Mouse (Mus musculus) hindbrain, embryonic 10.5 days (tissue): ENCODE data around the gene Zfp511. TPM values are rescaled to one million over a fixed set of nuclear protein-coding genes. Genes with fewer than 3 reads are reported as not detected.
A peak's percentile ranks its signal among the peaks of the same experiment; 100 is the strongest.

Source experiments
- DNase-seq: peaks from one replicate; pipeline ENCODE4 v3.0.0-alpha.2; 2017; ENCODE audit warnings: low spot score
- H3K27ac ChIP-seq: fragments of 300-500 bp; sonication (generic); 2 replicates; pipeline ENCODE4 v1.5.1; 2016; ENCODE audit warnings: mild to moderate bottlenecking, moderate library complexity
- H3K27me3 ChIP-seq: fragments of 300-500 bp; sonication (generic); 2 replicates; pipeline ENCODE4 v1.6.1; 2016; ENCODE audit warnings: mild to moderate bottlenecking; ENCODE audit not compliant: poor library complexity, insufficient read depth, severe bottlenecking
- H3K36me3 ChIP-seq: fragments of 300-500 bp; sonication (generic); 2 replicates; pipeline ENCODE4 v1.6.1; 2016; ENCODE audit warnings: mild to moderate bottlenecking, moderate library complexity
- H3K4me1 ChIP-seq: fragments of 300-500 bp; sonication (generic); replicated peaks from 2 replicates; pipeline ENCODE4 v1.6.1; 2016; ENCODE audit warnings: mild to moderate bottlenecking
- H3K4me3 ChIP-seq: fragments of 300-500 bp; sonication (generic); 2 replicates; pipeline ENCODE4 v1.5.1; 2016; ENCODE audit warnings: mild to moderate bottlenecking, moderate library complexity
- H3K9me3 ChIP-seq: fragments of 300-500 bp; sonication (generic); 2 replicates; pipeline ENCODE4 v1.6.1; 2016; ENCODE audit warnings: mild to moderate bottlenecking, moderate library complexity
- WGBS: fragments of 180-500 bp; shearing (Covaris S2); methylation state at CpG from one replicate; pipeline ENCODE4 v1.1.7; 2016; 5-methylcytosine and 5-hydroxymethylcytosine counted together
- polyA plus RNA-seq: library from polyadenylated mRNA; unstranded; fragments of >200 nt; fragmentation: Nextera tagmentation; extraction: Ambion mirVana; gene quantifications from 2 replicates; pipeline ENCODE4 v1.2.1, GENCODE M21; 2016

The Zfp511 gene
- polyA plus RNA-seq = 48.3 and 53.1 TPM in 2 replicates

- peak; percentile 97 for DNase-seq
- Histone ChIP-seq H3K27me3 (no peaks in the 10 kb centered on the region), H3K27ac (peak within 1 kb of the TSS; percentile 96), H3K9me3 (no peaks in the 10 kb centered on the region), H3K36me3 (peaks cover 64% of the 10 kb centered on the region), H3K4me3 (peak within 1 kb of the TSS; percentile 83), H3K4me1 (peaks cover 26% of the 10 kb centered on the region)
- WGBS = 1% methylated on average over 69 of the region's 69 CpGs
These were observed at the start of gene Zfp511, which contains the start of gene Tubgcp2 for GRCm38 (mm10) chr7:140036281-140037170. TSS of gene Zfp511 (plus strand) at chr7:140036391. TSS of gene Tubgcp2 (minus strand) at chr7:140036669.

- WGBS = 89% methylated on average over 9 of the region's 9 CpGs
- no peaks in the 10 kb centered on the region for H3K4me1 ChIP-seq
- H3K4me3 ChIP-seq = no peak overlapping the region
- H3K36me3 ChIP-seq = peaks cover 11% of the 10 kb centered on the region
- H3K27me3 ChIP-seq = no peaks in the 10 kb centered on the region
- H3K9me3 ChIP-seq = no peaks in the 10 kb centered on the region
- DNase-seq = no peak
- H3K27ac ChIP-seq = no peak overlapping the region
These were observed 47.9 kb upstream of the Zfp511 start for GRCm38 (mm10) chr7:139988272-139988671.

GRCm38 (mm10) chr7:139990864-139991394 lies 45.3 kb upstream of the Zfp511 start:
- Histone ChIP-seq H3K9me3 (no peaks in the 10 kb centered on the region), H3K27me3 (no peaks in the 10 kb centered on the region), H3K4me3 (no peak overlapping the region), H3K4me1 (no peaks in the 10 kb centered on the region), H3K27ac (no peak overlapping the region), H3K36me3 (peaks cover 26% of the 10 kb centered on the region)
- WGBS = 77% methylated on average over 8 of the region's 8 CpGs
- DNase-seq = no peak

GRCm38 (mm10) chr7:139992406-139992805 lies 43.8 kb upstream of the Zfp511 start, which contains the start of gene Adam8:
TSS of gene Adam8 (minus strand) at chr7:139992562.
- H3K4me3 ChIP-seq = no peak within 1 kb of the TSS
- 31% methylated on average over 7 of the region's 7 CpGs for WGBS
- no peak within 1 kb of the TSS for H3K27ac ChIP-seq
- no peak for DNase-seq
- peaks cover 37% of the 10 kb centered on the region for H3K36me3 ChIP-seq
- no peaks in the 10 kb centered on the region for H3K4me1 ChIP-seq
- H3K27me3 ChIP-seq = no peaks in the 10 kb centered on the region
- no peaks in the 10 kb centered on the region for H3K9me3 ChIP-seq

- no peaks in the 10 kb centered on the region for H3K9me3 ChIP-seq
- H3K36me3 ChIP-seq = peaks cover 48% of the 10 kb centered on the region
- no peak for DNase-seq
- H3K27ac ChIP-seq = no peak overlapping the region
- H3K4me3 ChIP-seq = no peak overlapping the region
- no peaks in the 10 kb centered on the region for H3K27me3 ChIP-seq
- WGBS = 88% methylated on average over 6 of the region's 6 CpGs
- no peaks in the 10 kb centered on the region for H3K4me1 ChIP-seq
These were observed 42.7 kb upstream of the Zfp511 start for GRCm38 (mm10) chr7:139993532-139993931.

- Histone ChIP-seq H3K36me3 (peaks cover 54% of the 10 kb centered on the region), H3K4me3 (no peak overlapping the region), H3K9me3 (no peaks in the 10 kb centered on the region), H3K27me3 (no peaks in the 10 kb centered on the region), H3K4me1 (no peaks in the 10 kb centered on the region), H3K27ac (no peak overlapping the region)
- no peak for DNase-seq
- WGBS = 84% methylated on average over 4 of the region's 4 CpGs
These were observed 42.0 kb upstream of the Zfp511 start for GRCm38 (mm10) chr7:139994202-139994601.

GRCm38 (mm10) chr7:139994676-139995075 lies 41.5 kb upstream of the Zfp511 start:
- 29% methylated on average over 3 of the region's 3 CpGs for WGBS
- DNase-seq = peak; percentile 56
- no peaks in the 10 kb centered on the region for H3K9me3 ChIP-seq
- no peaks in the 10 kb centered on the region for H3K27me3 ChIP-seq
- H3K27ac ChIP-seq = no peak overlapping the region
- H3K36me3 ChIP-seq = peaks cover 59% of the 10 kb centered on the region
- no peak overlapping the region for H3K4me3 ChIP-seq
- H3K4me1 ChIP-seq = no peaks in the 10 kb centered on the region

- DNase-seq = no peak
- peaks cover 97% of the 10 kb centered on the region for H3K36me3 ChIP-seq
These were observed 37.4 kb upstream of the Zfp511 start for GRCm38 (mm10) chr7:139998691-139999350.

GRCm38 (mm10) chr7:140001086-140001740 lies 35.0 kb upstream of the Zfp511 start:
- H3K27ac ChIP-seq = no peak overlapping the region
- no peaks in the 10 kb centered on the region for H3K9me3 ChIP-seq
- 54% methylated on average over 12 of the region's 12 CpGs for WGBS
- no peaks in the 10 kb centered on the region for H3K4me1 ChIP-seq
- DNase-seq = no peak
- peaks cover 100% of the 10 kb centered on the region for H3K36me3 ChIP-seq
- H3K27me3 ChIP-seq = no peaks in the 10 kb centered on the region
- no peak overlapping the region for H3K4me3 ChIP-seq

More at GRCm38 (mm10) chr7:139998691-139999350, 37.4 kb upstream of the Zfp511 start:
- Histone ChIP-seq H3K9me3 (no peaks in the 10 kb centered on the region), H3K4me3 (no peak overlapping the region), H3K4me1 (no peaks in the 10 kb centered on the region), H3K27me3 (no peaks in the 10 kb centered on the region), H3K27ac (no peak overlapping the region)
- 96% methylated on average over 13 of the region's 13 CpGs for WGBS

- WGBS = 92% methylated on average over 8 of the region's 8 CpGs
- peaks cover 94% of the 10 kb centered on the region for H3K36me3 ChIP-seq
These were observed 31.5 kb upstream of the Zfp511 start for GRCm38 (mm10) chr7:140004666-140005065.

GRCm38 (mm10) chr7:140006861-140007611 lies 29.2 kb upstream of the Zfp511 start:
- no peaks in the 10 kb centered on the region for H3K4me1 ChIP-seq
- 94% methylated on average over 9 of the region's 9 CpGs for WGBS
- no peak overlapping the region for H3K4me3 ChIP-seq
- peaks cover 90% of the 10 kb centered on the region for H3K36me3 ChIP-seq
- H3K9me3 ChIP-seq = no peaks in the 10 kb centered on the region
- H3K27me3 ChIP-seq = no peaks in the 10 kb centered on the region
- no peak for DNase-seq
- no peak overlapping the region for H3K27ac ChIP-seq

More at GRCm38 (mm10) chr7:140004666-140005065, 31.5 kb upstream of the Zfp511 start:
- Histone ChIP-seq H3K27ac (no peak overlapping the region), H3K9me3 (no peaks in the 10 kb centered on the region), H3K4me1 (no peaks in the 10 kb centered on the region), H3K27me3 (no peaks in the 10 kb centered on the region), H3K4me3 (no peak overlapping the region)
- no peak for DNase-seq

- Histone ChIP-seq H3K27ac (no peak overlapping the region), H3K27me3 (no peaks in the 10 kb centered on the region), H3K4me1 (no peaks in the 10 kb centered on the region), H3K4me3 (no peak overlapping the region), H3K36me3 (peaks cover 83% of the 10 kb centered on the region), H3K9me3 (no peaks in the 10 kb centered on the region)
- no peak for DNase-seq
- 96% methylated on average over 9 of the region's 9 CpGs for WGBS
These were observed 28.4 kb upstream of the Zfp511 start for GRCm38 (mm10) chr7:140007781-140008180.
